Mouse (Mus musculus) urinary bladder, adult 2 months (tissue): ENCODE measurements around the gene Gm11011. TPM values are rescaled to one million over a fixed set of nuclear protein-coding genes. Genes with fewer than 3 reads are reported as not detected.
"Not testable (repeated sequence)": the region's sequence is repeated elsewhere in the genome, so short reads cannot be mapped to it uniquely, and the experiment has no call there.

Experiments
- DNase-seq: peaks from one replicate; pipeline ENCODE4 v3.0.0; 2022; ENCODE audit warnings: low spot score
- polyA plus RNA-seq: library from polyadenylated mRNA; depleted of rRNA; stranded (reverse); fragments of >200 nt; gene quantifications from 2 replicates; pipeline ENCODE4 v1.2.3, GENCODE M21; 2012; rRNA removed

Gm11011 gene
- not detected in 2 replicates for polyA plus RNA-seq

DNA sequence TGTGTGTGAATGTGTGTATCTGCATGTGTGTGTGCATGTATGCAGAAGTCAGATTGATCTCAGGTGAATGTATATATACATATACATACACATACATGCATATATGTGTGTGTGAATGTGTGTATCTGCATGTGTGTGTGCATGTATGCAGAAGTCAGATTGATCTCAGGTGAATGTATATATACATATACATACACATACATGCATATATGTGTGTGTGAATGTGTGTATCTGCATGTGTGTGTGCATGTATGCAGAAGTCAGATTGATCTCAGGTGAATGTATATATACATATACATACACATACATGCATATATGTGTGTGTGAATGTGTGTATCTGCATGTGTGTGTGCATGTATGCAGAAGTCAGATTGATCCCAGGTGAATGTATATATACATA is at the start of gene Gm11011:
Gm11011 (minus strand) TSS at position 101 of the 400 bp plus-strand sequence.
- DNase-seq: not testable (repeated sequence)

DNA sequence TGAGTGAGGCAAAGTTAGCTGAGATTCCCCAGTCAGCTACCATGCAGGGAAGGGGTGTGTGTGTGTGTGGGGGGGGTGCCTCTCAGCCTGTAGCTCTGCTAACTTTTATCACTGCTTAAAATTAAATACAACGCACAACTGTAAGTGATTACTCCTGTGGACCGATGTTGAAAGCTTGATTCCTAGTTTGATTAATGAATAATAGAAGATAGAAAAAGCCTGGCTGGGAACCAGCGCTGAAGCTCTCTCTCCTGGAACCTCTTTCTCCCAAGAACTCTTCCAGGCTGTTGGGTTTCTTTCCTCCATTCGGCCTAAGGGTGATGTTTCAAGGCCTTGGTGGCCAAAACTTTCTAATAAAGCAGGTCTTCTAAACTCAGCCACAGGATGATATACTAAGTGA is 48.9 kb upstream of the Gm11011 start:
- DNase-seq: no peak

DNA sequence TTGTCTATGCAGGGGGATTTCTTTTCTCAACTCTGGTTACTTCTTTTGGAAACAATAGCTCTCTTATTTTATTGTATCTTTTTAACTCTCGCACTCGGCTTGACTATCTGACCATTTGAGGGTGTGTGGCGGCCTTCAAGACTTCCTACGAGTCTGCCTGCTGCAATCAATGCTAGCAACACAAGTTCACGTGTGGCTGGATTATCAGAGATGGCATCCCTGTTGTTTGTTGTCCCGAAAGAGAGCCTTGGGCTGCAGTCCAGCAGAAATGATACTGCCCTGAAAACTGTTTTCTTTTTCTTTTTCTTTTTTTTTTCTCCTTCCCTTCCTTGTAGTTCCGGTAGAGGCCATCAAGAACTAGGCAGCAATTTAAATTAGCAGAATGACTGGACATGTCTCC is 47.9 kb upstream of the Gm11011 start:
- DNase-seq: no peak

DNA sequence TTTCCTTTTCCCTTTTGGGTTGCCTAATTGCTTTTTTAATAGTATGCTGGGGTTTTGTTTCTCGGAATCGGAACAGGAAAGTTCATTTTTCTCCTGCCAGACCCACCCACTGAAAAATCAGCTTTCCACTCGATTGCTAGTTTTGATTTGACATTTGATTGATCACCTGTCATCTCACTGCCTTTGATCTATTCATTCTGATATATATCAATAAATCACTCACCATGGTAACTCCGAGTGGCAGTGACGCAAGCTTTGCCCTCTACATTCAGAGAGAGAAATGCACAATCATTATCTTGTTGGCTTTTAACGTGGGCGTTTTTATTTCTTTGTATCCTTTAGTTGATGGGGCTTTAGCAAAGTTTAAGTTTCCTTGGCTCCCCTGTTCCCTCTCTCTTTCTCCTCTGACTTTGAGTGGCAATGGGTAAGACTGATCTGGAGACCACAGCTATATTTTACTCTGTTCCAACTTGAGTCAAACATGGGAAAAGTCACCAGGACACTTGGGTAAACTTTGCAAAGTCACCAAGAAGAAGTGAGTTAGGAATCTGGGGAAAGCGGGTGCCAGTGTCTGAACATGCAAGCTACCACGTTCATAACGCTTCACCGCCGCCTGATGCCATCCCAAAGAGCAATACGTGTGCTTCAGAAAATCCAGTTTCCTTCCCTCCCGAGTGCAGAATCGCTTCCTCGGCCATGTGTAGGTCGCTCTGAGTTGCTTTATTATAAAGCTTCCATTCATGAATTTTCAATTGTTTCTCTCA is 47.3 kb upstream of the Gm11011 start:
- DNase-seq: no peak

DNA sequence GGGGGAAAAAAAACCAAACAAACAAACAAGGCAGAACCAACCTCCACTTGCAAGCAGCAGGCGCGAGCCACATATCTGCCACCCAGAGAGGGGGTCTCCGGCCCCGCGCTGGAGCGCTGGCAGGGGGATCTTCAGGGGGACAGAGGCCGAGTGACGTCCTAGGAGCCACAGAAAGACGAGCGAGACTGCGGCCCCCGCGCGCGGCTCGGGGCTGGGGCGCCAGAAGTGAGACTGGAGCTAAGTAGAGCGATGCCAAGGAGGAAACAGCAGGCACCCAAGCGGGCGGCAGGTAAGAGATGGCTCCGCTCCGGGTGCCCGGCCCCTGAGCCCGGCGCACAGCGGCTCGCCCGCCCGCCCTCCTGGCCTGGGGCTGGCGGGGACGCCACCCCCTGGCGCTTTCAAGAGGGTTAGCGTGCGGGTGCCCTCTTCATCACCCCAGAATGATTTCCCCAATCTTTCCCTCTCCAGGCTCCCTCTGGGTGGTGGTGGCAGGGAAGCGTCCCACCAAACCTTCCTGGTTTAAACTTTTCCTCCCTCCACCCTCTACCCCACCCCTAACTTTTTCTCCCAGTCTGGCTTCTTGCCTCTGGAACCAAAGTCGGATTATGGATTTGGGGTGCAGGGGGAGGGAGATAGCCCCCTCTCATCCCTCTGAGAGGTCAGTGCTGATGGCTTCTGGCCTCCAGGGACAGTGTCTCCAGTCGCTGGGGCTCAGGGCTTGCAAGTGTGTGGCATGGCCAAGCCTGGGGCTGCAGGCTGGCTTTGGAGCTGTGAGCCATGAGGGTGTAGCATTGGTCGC is 46.1 kb upstream of the Gm11011 start:
- peak; percentile 60 for DNase-seq

DNA sequence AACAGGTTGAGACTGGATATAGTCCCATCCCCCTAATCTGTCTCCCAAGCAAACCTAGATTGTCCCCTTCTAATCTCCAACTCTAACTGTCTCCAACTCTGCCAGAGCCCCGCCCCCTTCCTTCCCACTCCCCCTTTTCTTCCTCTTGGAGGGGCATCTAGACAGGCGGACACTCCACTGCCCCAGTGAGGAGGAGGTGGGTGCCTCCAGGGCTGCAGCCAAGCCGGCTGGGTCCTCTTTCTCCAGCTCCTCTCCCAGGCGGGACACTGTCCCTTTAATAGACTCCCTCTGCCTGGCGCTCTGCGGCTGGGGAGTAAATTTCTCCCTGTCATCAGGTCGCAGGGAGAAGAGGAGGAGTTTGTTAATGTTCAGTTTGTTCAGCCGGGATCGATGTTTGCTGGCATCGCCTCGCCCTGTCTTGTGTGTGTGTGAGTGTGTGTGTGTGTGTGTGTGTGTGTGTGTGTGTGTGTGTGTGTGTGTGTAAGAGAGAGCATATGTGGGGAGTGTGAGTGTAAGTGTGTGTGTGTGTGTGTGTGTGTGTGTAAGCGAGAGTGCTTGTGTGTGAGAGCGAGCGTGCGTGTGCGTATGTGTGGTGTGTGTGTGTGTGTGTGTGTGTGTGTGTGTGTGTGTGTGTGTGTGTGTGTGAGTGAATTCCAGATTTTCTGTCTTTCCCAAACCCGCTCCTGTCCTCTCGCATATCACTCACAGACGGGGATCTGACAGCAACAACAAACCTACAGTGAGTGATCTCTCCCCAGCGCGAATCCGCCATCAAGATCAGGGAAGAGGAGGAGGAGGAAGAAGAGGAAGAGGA is 45.0 kb upstream of the Gm11011 start, which contains the start of gene Tshz2:
Tshz2 (plus strand) TSS at position 676 of the 814 bp plus-strand sequence.
- peak; percentile 45 for DNase-seq

DNA sequence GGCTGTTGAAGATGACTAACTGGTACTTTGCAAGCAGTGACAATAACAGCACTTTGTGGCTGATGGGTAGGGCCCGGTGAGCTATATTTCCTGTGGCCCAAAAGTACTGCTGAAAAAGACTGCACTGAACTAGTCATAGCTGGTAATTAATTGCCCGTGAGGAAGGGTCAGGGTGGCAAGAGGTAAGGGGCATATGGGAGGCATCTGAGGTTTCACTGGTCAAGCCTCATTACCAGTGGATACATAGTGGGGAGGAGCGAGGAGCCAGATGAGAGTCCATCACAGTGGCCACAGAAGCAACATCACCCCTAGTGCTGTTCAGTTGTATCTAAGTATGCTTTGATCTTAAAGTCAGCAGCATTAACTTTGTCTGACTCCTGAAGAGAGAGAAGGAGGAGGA is 42.5 kb upstream of the Gm11011 start:
- DNase-seq: no peak

DNA sequence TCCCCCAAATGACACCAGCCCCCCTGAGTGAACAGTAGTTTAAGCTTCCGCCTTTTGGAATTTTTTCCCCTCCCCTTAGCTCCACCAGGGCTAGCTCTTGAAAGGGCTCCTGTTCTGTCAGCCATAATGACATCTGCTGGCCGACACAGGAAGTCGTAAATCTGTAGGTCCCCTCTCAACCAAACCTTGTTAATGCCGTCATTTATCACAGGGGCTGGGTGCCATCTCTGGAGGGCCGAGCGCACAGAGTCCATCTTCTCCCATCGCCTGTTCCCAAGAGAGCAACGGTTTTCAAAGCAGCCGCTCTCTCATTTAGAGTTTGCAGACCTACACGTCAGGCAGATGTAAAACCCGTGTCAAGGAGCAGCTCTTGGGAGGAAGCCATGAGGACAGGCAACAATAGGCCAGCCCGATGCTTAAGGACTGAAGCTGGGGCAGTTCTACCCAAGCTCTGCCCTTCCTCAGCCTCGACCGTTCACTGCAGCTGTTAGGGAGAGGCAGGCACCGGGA is 33.7 kb upstream of the Gm11011 start:
- no peak for DNase-seq

DNA sequence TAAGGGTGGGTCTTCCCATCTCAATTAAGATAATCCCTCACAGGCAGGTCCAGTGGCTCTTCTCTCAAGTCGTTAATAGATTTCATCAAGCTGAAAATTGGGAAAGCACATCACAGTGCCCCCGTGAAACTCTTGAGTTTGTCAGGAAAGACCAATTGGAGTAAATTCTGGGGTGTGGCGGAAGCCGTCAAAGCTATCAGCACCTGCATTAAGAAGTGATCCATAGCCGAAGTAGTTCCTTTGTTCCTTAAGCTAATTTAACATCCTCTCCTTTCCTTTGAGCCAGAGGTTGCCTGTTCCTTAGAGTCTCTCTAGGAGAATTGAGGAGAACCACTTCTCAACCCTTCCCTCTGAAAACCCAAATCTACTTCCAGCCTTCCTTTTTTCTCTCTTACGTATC is 28.5 kb upstream of the Gm11011 start:
- no peak for DNase-seq

DNA sequence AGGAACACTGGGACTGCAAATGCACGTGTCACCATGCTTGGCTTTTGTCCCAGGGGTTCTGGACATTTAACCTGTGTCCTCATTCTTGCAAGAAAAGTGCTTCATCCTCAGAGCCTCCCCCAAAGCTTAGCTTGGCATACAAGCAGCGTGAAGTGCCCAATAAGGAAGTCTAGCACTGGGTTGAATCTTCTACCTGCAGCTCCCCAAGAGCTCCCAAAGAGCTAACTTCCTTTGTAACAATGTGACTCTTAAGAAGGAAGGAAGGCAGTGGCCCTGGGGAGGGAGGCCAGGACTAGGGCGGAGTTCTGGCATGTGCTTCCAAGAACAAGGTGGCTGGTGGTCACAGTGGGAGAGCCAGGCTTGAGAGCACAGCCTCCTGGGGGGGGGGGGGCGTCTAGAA is 27.1 kb upstream of the Gm11011 start:
- no peak for DNase-seq

DNA sequence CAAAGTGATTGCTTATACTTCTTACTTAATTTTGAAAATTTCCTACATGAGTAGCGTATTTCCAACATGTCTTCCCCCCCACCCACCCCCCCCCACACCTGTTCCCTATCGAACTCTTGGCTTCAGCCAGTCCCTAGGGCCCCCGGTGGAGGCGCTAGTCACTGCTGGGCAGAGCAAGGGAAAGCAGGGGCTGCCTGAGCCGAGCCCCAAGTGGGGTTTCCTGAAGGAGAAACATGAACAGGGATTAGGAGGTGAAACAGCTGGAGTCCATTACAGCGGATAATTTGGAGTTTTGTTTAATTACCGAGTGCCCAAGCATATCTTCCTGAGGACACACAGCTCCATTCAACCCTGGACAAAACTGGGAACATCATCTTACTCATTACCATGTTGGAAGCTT is 24.0 kb upstream of the Gm11011 start:
- no peak for DNase-seq

DNA sequence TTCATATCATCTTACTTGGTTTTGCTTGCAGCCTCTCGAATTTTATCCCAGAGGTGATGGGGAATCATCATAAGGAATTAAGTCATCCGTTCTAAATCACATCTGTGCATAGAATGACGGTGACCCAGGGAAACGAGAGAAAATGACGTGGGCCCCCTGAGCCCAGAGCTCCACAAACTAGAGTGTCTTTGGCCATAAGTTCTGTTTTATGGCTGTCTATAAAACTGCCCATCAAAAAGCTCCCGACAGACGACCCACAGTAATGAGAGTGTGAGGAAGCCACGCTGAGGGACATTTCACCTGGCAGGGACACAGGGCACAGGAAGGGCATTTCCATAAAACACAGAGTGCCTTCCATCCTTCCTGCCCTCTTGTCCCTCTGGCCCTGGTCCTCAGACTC is 23.3 kb upstream of the Gm11011 start:
- no peak for DNase-seq

DNA sequence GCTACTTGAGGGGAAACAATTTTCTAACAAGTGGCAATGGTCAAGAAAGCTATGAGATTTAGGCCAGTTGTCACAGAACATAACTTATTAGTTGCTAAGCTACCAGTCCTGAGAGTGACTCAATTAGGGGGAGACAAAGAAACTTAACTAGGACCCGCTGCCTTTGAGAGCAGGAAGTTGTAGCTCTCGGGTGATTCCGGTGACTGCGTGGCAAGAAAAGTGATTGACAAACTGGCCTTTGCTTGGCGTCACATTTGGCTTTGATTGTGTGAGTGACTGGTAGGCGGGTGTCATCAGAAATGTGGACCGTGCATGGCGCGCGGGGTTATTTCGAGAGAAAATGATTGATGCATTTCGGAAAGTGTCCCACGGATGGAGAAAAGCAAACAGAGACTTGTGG is 22.4 kb upstream of the Gm11011 start:
- DNase-seq: no peak

DNA sequence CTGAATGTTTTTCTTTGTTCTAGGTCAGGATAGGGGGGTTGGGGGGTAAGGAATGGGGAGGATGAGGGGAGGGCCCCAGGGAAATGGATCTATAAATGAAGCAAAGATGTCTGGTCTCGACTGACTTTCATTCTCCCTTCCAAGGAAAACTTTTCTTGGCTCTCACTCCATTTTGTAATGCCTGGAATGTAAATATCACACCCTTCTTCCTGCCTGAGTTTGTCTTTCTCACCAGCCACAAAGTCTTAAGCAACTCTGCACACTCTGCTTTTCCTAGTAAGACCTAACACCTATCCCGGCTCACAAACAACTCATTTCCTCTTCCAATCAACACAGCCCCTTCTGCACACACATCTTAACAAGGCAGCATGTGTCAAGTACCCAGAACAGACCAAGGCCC is 20.2 kb upstream of the Gm11011 start:
- DNase-seq: no peak

DNA sequence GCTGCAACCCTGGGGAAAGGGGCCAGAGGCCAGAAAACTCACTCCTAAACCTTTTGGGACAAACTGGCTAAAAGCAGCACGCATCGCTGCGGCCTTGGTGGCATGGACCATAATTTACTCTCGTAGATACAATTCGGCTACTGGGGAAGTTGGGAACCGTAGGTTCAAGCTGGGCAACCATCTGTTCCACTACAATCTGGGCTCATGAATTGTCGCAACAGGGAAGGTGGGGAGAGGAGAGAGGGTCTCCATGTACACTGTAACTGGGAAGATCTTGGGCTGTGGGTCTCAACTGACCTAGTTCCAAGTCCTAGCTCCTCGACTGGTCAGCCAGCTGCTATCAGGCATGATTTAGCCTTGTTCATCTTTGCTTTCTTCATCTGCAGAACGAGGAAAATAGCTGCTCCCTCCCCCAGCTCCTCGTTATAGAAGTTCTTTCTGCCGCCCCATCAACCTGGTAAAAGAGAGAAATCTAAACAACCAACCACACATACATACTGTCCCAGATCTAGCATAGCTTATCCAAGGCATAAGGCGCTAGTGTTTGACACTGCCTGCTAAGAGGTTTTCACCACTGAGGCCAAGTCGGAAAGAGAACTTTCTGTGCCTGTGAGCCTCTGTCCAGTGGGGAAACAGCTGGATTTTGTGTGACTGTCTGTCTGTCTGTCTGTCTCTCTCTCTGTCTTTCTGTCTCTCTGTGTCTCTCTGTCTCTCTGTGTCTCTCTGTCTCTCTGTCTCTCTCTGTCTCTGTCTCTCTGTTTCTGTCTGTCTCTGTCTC is 19.5 kb upstream of the Gm11011 start:
- DNase-seq: no peak

DNA sequence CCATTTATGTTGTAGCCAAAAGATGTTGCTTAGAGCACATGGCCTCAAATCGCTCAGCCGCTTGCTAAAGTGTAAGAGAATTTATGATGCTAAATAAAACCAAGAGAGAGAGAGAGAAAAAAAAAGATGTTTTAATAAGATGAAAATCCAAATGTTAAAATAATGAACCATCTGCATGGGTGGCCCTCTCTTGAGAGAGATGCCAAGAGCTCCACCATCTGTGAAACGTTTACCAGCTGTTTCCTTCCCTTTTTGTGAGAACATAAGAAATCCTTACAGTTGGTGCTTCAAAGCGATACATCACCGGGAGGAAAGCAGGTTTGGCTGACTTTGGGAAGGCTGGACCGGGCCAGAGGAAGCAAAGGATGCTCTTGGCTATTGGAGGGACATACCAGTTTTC is 12.6 kb upstream of the Gm11011 start:
- DNase-seq: no peak

DNA sequence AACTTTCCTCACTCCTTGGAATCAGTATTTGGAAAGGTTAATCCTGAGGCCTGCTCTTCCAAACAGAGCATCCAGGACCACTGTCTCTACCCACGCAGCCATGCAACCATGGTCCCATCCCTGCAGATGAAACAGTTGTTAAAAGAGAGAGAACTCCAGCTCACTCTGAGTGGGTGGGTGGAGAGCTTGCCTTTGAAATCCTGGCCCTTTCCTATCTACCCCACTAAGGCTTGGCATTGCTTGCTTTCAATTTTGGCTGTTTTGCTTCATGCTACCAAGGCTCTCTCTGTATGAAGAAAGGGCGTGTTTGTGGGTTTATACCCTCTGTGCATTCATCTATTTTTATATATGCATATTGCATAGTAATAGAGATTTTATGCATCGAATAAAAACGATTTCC is 12.0 kb upstream of the Gm11011 start:
- DNase-seq: no peak

DNA sequence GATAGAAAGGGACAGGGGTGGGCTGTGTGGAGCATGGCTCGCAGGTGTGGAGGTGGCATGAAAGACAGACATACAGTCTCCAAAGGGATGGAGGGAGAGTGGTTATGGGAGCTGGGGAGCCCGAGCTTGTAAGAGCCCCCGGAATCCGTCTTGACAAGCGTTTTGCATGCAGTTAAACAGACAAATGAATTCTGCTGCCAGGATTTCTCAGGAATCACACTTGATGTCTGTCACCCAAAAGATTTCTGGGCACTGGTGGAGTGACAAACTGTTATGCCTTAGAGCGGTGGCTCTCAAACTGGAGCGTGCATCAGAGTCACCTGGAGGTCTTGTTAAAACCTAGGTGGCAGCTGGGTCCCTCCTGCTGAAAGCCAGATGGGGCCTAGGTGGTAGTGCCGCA is 10.4 kb upstream of the Gm11011 start:
- no peak for DNase-seq

DNA sequence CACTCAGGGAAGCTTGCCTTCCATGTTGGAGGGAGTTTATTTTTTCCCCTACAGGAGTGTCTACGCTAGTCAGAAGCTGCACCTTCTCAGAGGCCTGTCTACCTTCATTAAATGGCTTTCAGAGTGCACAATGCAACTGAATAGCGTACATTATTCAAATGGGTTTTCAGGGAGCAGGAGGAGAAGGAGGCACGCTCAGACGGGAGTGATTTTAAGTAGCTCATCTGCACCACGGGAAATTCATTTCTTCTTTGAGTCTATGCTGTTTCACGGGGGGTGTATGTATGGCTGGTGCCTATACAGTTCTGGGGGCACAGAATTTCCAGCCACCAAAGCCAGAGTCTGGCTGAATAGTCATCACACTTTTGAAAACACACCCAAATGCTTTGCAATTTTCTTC is 9.8 kb upstream of the Gm11011 start:
- DNase-seq: no peak

DNA sequence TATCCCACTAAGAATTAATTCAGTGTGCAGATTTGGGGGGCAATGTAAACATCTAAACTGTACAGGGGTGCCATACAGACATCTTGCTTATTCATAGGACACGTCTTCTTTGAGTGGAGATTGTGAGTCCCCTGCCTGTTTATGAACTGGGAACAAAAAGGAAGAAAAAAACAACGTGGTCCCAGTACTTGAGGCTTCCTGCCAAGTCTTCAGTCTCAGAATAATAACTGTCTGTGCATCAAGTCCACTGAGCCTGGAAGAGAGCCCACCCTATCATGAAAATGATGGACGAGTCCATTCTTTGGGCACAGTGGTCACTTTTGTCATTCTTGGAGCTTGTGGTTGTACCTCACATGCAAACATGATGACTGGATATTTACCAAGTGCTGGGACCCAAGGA is 6.2 kb upstream of the Gm11011 start:
- no peak for DNase-seq

DNA sequence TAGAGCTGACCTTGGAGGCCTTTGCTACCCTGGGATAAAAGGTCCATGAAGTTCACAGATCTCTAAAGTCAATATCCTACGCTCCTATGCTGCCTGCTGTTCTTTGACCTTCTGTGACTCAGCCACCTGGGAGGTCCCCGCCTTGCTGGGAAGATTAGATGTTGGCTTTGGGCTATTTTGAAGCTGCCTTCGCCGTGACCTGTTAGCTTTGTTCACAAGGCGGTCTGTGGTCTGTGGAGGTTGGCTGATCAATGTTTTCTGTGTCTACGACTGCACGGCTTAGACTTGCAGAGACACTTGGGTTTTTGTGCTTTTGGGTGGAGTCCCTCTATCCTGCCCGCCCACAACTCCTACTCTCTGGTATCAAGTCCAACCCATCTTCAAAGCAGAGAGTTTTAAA is 2.9 kb upstream of the Gm11011 start:
- DNase-seq: no peak
